Mouse (Mus musculus): Measurements from ENCODE around the gene Slc4a1ap. TPM values are rescaled to one million over a fixed set of nuclear protein-coding genes. Genes with fewer than 3 reads are reported as not detected.

The Slc4a1ap gene
- 32.4 and 38.1 TPM in 2 replicates for polyA plus RNA-seq (2015; fragmentation: Nextera tagmentation; extraction: Ambion mirVana)

- Histone ChIP-seq H3K27ac (replicated peaks) (peak within 1 kb of the TSS; percentile 88), H3K4me2 (peak within 1 kb of the TSS; percentile 97), H3K27me3 (replicated peaks) (no peaks in the 10 kb centered on the region), H3K9ac (replicated peaks) (peak within 1 kb of the TSS; percentile 86), H3K4me1 (peaks cover 46% of the 10 kb centered on the region), H3K4me3 (replicated peaks) (peak within 1 kb of the TSS; percentile 95), H3K36me3 (peaks cover 37% of the 10 kb centered on the region), H3K9me3 (replicated peaks) (no peaks in the 10 kb centered on the region)
- ATAC-seq (ENCODE audit: low FRiP score) = peak; percentile 93
- under 1% methylated on average over 28 of the region's 28 CpGs for WGBS
Measured at GRCm38 (mm10) chr5:31526354-31527116, at the start of gene Slc4a1ap. Gene Slc4a1ap, plus strand, starts transcription at chr5:31526995.

DNA sequence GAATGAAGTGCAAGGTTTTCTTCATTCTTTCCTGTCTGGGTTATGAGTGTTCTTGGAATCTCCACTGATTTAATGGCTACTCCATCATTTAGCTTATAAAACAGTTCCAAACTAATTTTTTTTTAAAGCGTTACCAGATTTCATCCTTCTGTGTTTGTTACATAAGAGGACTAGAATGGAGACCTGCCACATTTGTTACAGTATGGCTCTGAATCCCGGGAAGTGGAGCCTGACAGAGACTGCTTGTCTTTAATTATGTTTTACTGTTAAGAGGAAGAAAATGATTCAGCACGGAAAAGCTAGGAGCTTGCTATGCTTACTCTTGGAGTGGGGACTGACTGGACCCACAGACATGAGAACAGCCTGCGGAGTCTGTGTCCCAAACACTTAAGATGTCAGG, 46.3 kb upstream of the Slc4a1ap start:
- no peak for ATAC-seq (ENCODE audit: low FRiP score)

DNA sequence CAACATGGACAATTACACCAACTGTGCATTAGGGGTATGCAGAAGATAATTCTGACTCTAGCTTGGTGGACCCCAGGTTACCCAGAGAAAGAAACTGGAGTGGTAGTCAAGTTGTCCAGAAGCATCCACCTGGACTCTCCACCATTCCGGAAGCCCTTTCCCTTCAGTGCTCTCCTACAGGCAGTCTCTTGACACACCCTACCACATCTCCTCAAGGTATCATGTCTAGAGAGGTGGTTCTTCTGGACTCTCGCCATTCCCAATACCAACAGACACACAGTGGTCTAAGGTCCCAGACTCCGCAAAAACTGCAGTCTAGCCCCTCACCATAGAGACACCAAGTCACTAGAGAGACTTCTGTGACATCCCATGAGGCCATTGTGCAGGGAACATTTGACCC, 41.4 kb upstream of the Slc4a1ap start, which contains the start of gene 4930548H24Rik:
Gene 4930548H24Rik, plus strand, starts transcription at position 301 of the 400 bp plus-strand sequence.
- no peaks in the 10 kb centered on the region for H3K27me3 ChIP-seq (replicated peaks)
- WGBS = 97% methylated on average over 3 of the region's 3 CpGs
- no peak within 1 kb of the TSS for H3K27ac ChIP-seq (replicated peaks)

More for the DNA sequence above, 46.3 kb upstream of the Slc4a1ap start:
- H3K9me3 ChIP-seq (replicated peaks) = no peaks in the 10 kb centered on the region
- H3K27me3 ChIP-seq (replicated peaks) = no peaks in the 10 kb centered on the region
- H3K9ac ChIP-seq (replicated peaks) = no peak overlapping the region
- no peak overlapping the region for H3K4me3 ChIP-seq (replicated peaks)
- H3K36me3 ChIP-seq = peaks cover 67% of the 10 kb centered on the region
- H3K27ac ChIP-seq (replicated peaks) = no peak overlapping the region
- no peak overlapping the region for H3K4me2 ChIP-seq
- H3K4me1 ChIP-seq = no peaks in the 10 kb centered on the region
- 91% methylated on average over 4 of the region's 4 CpGs for WGBS

GRCm38 (mm10) chr5:31487889-31488288, 38.9 kb upstream of the Slc4a1ap start:
- H3K9ac ChIP-seq (replicated peaks) = no peak overlapping the region
- H3K9me3 ChIP-seq (replicated peaks) = no peaks in the 10 kb centered on the region
- no peak for ATAC-seq (ENCODE audit: low FRiP score)
- H3K36me3 ChIP-seq = no peaks in the 10 kb centered on the region; the same call in 1 of the 2 replicates
- no peak overlapping the region for H3K27ac ChIP-seq (replicated peaks)
- no peaks in the 10 kb centered on the region for H3K4me1 ChIP-seq
- no peak overlapping the region for H3K4me3 ChIP-seq (replicated peaks)
- 0 out of 2 replicates have a peak, but pooled peaks cover 2% of the 10 kb centered on the region for H3K27me3 ChIP-seq (replicated peaks)
- no peak overlapping the region for H3K4me2 ChIP-seq
- 96% methylated on average over 3 of the region's 3 CpGs for WGBS

More for the DNA sequence above, 41.4 kb upstream of the Slc4a1ap start, which contains the start of gene 4930548H24Rik:
- peaks cover 19% of the 10 kb centered on the region for H3K36me3 ChIP-seq
- H3K9me3 ChIP-seq (replicated peaks) = no peaks in the 10 kb centered on the region
- no peak for ATAC-seq (ENCODE audit: low FRiP score)
- no peak within 1 kb of the TSS for H3K9ac ChIP-seq (replicated peaks)
- no peaks in the 10 kb centered on the region for H3K4me1 ChIP-seq
- no peak within 1 kb of the TSS for H3K4me2 ChIP-seq
- H3K4me3 ChIP-seq (replicated peaks) = no peak within 1 kb of the TSS

- peaks cover 3% of the 10 kb centered on the region for H3K4me1 ChIP-seq
- H3K9me3 ChIP-seq (replicated peaks) = no peaks in the 10 kb centered on the region
- no peak for ATAC-seq (ENCODE audit: low FRiP score)
- H3K27ac ChIP-seq (replicated peaks) = no peak overlapping the region
- H3K27me3 ChIP-seq (replicated peaks) = 0 out of 2 replicates have a peak, but pooled peaks cover 2% of the 10 kb centered on the region
- 81% methylated on average over 7 of the region's 7 CpGs for WGBS
- H3K36me3 ChIP-seq = no peaks in the 10 kb centered on the region; the same call in 1 of the 2 replicates
- no peak overlapping the region for H3K4me2 ChIP-seq
- no peak overlapping the region for H3K4me3 ChIP-seq (replicated peaks)
- no peak overlapping the region for H3K9ac ChIP-seq (replicated peaks)
Measured at GRCm38 (mm10) chr5:31489116-31489769, 37.6 kb upstream of the Slc4a1ap start.

DNA sequence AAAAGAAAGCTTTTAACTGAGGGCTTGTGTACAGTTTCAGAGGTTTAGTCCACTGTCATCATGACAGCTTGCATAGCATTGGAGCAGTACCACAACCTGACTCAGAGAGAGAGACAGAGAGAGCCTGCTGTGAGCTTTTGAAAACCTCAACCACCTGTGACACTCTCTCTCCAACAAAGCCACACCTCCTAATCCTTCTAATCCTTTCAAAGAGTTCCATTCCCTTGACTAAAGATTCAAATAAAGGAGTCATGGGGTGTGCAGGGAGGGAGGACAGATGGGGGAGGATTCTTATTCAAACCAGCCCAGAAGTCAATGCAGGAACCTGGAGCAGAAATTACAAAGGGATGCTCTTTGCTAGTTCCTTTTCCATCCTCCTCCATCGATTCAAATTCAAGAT, 34.8 kb upstream of the Slc4a1ap start:
- H3K9ac ChIP-seq (replicated peaks) = no peak overlapping the region
- H3K9me3 ChIP-seq (replicated peaks) = no peaks in the 10 kb centered on the region
- H3K36me3 ChIP-seq = peaks cover 7% of the 10 kb centered on the region
- 0 out of 2 replicates have a peak, but pooled peaks cover 2% of the 10 kb centered on the region for H3K27me3 ChIP-seq (replicated peaks)
- 77% methylated on average over 1 of the region's 1 CpGs for WGBS
- no peak for ATAC-seq (ENCODE audit: low FRiP score)
- H3K27ac ChIP-seq (replicated peaks) = no peak overlapping the region
- peaks cover 15% of the 10 kb centered on the region for H3K4me1 ChIP-seq
- H3K4me2 ChIP-seq = no peak overlapping the region
- H3K4me3 ChIP-seq (replicated peaks) = no peak overlapping the region

- Histone ChIP-seq H3K27me3 (replicated peaks) (0 out of 2 replicates have a peak, but pooled peaks cover 2% of the 10 kb centered on the region), H3K9me3 (replicated peaks) (no peaks in the 10 kb centered on the region), H3K36me3 (peaks cover 33% of the 10 kb centered on the region), H3K4me3 (replicated peaks) (peak within 1 kb of the TSS; percentile 67), H3K27ac (replicated peaks) (peak within 1 kb of the TSS; percentile 70; the same call in 1 of the 2 replicates), H3K4me2 (peak within 1 kb of the TSS; percentile 72), H3K9ac (replicated peaks) (peak within 1 kb of the TSS; percentile 64), H3K4me1 (peaks cover 15% of the 10 kb centered on the region)
- peak; percentile 100 for ATAC-seq (ENCODE audit: low FRiP score)
- WGBS = under 1% methylated on average over 49 of the region's 49 CpGs
Measured at GRCm38 (mm10) chr5:31494513-31495297, 32.1 kb upstream of the Slc4a1ap start, which contains the start of gene Gpn1. Gene Gpn1, plus strand, starts transcription at chr5:31494741.

DNA sequence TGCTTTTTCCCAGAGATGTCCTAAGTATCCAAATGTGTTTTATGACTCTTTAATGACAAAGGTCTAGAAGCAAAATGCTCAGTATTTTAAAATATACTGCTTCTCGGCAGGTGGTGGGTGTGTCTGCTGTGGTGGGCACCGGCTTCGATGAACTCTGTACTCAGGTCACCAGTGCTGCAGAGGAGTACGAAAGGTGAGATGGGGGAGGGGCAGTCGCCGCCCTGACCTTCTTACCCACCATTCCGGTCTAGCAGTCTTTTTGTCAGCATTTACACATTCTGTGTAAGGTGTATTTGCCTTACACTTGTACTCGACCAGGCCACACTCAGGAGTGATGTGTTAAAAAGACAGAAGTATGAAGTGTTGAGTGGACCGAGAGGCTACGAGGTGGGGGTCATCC, 22.0 kb upstream of the Slc4a1ap start:
- H3K27me3 ChIP-seq (replicated peaks) = no peaks in the 10 kb centered on the region
- no peak overlapping the region for H3K4me3 ChIP-seq (replicated peaks)
- no peak for ATAC-seq (ENCODE audit: low FRiP score)
- WGBS = 93% methylated on average over 10 of the region's 10 CpGs
- no peak overlapping the region for H3K9ac ChIP-seq (replicated peaks)
- H3K4me2 ChIP-seq = no peak overlapping the region
- no peaks in the 10 kb centered on the region for H3K9me3 ChIP-seq (replicated peaks)
- no peak overlapping the region for H3K27ac ChIP-seq (replicated peaks)
- peaks cover 87% of the 10 kb centered on the region for H3K36me3 ChIP-seq
- no peaks in the 10 kb centered on the region for H3K4me1 ChIP-seq

- Histone ChIP-seq H3K9ac (replicated peaks) (no peak overlapping the region), H3K9me3 (replicated peaks) (no peaks in the 10 kb centered on the region), H3K27me3 (replicated peaks) (no peaks in the 10 kb centered on the region), H3K36me3 (peaks cover 90% of the 10 kb centered on the region), H3K4me3 (replicated peaks) (no peak overlapping the region), H3K4me1 (no peaks in the 10 kb centered on the region), H3K27ac (replicated peaks) (no peak overlapping the region), H3K4me2 (no peak overlapping the region)
- WGBS = 82% methylated on average over 1 of the region's 1 CpGs
- ATAC-seq (ENCODE audit: low FRiP score) = no peak
Measured at GRCm38 (mm10) chr5:31512481-31512880, 14.3 kb upstream of the Slc4a1ap start.

DNA sequence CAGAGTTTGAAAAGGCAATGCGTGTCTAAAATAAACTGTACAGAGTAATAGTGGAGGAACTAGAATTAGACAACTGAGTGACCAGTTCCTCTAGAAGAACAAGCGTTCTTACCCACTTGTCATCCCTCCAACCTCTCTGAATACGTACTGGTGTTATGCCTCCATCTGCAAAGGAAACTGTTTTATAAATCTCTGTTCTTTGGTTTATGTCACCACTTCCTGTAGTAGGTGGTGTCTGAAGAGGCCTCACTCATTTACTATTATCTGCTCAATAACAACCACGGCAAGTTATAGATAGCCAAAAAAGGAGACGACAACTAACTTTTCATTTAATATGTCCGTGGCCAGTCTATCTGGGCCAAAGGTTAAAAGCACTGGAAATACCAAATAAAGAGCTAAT, 6.2 kb upstream of the Slc4a1ap start:
- no peak for ATAC-seq (ENCODE audit: low FRiP score)
- Histone ChIP-seq H3K4me1 (peaks cover 17% of the 10 kb centered on the region), H3K27ac (replicated peaks) (no peak overlapping the region), H3K9ac (replicated peaks) (no peak overlapping the region), H3K36me3 (peaks cover 66% of the 10 kb centered on the region), H3K4me3 (replicated peaks) (no peak overlapping the region), H3K9me3 (replicated peaks) (no peaks in the 10 kb centered on the region), H3K4me2 (no peak overlapping the region), H3K27me3 (replicated peaks) (no peaks in the 10 kb centered on the region)
- WGBS = 93% methylated on average over 6 of the region's 6 CpGs

- ATAC-seq (ENCODE audit: low FRiP score) = peak; percentile 76
- Histone ChIP-seq H3K27me3 (replicated peaks) (no peaks in the 10 kb centered on the region), H3K9ac (replicated peaks) (peak overlapping the region; percentile 86), H3K27ac (replicated peaks) (peak overlapping the region; percentile 88), H3K36me3 (peaks cover 41% of the 10 kb centered on the region), H3K4me3 (replicated peaks) (peak overlapping the region; percentile 95), H3K9me3 (replicated peaks) (no peaks in the 10 kb centered on the region), H3K4me2 (peak overlapping the region; percentile 97), H3K4me1 (peaks cover 46% of the 10 kb centered on the region)
- 4% methylated on average over 40 of the region's 40 CpGs for WGBS
Measured at GRCm38 (mm10) chr5:31527117-31527680, 404 bp downstream of the Slc4a1ap start.

All from neural tube, embryonic 15.5 days (tissue).